Mouse (Mus musculus): Measurements from ENCODE around the gene Gm7075. TPM values are rescaled to one million over a fixed set of nuclear protein-coding genes. Genes with fewer than 3 reads are reported as not detected.

Gm7075 gene
- total RNA-seq (2023): not detected

DNA sequence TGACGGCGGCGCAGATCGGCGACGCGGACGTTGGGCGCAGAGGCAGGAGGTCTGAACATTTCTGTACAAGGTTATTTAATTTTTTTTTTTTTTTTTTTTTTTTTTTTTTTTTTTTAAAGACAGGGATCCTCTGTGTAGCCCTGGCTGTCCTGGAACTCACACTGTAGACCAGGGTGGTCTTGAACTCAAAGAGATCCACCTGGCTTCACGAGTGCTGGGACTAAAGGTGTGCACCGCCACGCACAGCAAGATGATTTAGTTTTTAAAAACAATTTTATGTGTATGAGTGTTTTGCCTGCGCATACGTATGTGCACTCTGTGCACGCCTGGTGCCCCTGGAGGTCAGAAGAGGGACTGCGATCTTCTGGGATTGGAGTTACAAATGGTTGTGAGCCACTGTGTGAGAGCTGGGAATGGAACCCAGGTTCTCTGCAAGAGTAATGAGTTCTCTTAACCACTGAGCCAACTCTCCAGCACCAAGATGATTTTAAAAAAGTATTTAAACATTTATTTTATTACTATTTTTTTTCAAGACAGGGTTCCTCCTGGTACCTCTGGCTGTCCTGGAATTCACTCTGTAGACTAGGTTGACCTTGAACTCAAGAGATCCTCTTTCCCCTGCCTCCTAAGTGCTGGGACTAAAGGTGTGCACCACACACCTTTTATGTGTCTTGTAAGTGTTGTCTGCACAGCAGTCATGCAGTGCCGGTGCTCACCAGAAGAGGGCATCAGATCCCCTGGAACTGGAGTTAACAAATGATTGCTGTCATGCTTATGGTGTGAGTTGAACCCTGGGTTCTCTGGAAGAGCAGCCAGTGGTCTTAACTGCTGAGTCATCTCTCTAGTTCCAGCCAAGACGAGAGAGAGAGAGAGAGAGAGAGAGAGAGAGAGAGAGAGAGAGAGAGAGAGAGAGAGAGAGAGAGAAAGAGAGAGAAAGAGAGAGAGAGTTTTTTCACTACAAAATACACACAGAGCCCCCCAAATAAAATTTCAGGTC is at the start of gene Gm7075:
TSS of gene Gm7075 (minus strand) at position 51 of the 997 bp plus-strand sequence.

DNA sequence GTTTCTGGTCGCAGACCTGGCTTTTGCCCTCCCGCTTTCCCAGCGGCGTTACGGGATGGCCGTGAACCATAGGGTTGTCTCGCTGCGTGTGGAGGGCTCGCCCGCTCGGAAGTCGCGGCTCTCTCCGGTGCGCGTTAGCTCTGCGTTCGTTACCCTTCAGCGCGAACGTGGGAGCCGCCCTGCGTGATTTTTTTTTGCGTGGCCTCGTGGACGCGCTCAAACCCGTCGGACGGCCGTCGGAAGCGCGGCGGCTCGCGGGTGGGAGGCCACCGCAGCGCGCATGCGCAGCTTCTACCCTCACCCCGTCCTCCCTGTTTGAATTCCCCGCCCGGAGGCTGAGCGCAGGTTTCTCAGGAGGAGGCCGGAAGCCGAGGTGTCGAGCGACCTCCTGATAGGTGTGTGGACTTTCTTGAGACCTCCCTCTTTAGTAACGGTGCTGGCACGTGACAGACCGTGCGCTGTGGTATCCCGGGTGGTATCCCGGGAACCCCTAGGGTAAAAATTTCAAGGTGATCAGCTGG is 8.3 kb upstream of the Gm7075 start, which contains the start of gene Ctnna3:
TSS of gene Ctnna3 (plus strand) at position 314 of the 521 bp plus-strand sequence.

DNA sequence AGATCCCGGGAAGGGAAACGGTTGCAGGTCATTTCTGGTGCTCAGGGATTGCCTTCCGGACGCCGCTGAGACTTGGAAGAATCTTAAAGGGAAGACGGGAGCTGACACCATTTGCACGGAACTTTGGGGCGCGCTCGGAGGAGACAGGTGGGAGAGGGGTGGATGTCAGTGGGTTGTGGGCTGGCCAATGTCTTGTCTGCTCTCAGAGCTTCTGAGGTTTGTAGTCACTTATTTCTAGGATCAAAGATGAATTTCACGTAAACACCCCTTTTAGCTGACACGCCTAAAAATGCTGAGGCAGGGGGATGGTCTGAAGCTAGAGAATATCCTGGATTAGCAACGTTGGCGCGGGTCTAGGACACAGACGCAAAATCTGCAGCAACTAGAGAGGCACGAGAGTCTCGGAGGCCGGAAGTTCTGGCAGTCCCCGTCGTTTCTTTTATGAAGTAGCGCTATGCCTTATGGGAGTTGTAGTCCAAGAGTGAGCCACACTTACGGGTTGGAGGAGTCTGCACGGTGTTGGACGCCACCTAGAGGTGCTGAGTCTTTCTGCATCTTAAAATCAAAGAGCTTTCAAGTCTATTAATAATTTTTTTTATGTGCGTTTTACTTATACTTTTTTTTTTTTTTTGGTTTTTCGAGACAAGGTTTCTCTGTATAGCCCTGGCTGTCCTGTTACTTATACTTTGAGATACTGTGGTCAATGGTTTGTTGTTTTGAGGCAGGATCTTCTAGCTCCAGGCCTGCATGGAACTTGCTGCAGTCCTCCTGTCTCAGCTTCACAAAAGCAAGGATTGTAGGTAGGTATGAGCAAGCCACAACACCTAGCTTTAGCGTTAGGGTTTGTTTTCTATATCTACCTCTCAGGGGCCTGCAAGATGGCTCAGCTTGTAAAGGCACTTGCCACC is 39.0 kb downstream of the Gm7075 start, which contains the start of gene Dnajc12:
TSS of gene Dnajc12 (plus strand) at position 72 of the 908 bp plus-strand sequence.

DNA sequence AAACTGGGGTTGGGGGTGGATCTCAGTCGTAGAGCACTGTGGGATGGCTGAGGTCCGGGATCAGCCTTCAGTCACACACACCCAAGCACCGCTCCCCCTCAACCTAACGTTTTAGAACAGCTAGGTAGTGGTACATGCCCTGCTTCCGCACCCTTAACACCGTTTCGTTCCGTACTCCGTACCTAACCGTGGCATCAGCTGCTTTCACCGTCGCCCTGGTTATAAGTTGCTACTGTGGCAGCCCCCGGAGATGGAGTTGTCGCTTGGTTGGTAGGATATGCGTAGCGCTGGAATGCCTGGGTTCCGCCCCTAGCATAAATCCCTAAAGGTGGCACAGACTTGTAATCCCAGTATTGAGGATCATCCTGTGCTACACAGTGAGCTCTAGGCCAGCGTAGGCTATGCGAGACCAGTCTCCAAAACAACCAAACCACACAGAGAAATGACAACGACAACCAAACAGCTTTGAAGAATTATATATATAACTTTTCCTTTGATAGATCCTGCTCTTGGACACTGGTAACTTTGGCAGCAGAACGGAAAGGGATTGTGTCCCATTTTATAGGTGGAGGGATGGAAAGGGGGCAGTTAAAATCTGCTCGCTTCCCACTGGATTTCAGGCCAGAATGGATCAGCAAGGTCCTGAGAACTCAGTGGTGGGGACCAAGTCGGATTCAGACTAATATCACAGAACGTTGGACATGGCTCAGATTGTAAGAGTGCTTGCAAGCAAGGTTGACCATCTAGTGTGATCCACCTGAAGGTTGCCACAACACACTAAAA is 39.9 kb downstream of the Gm7075 start, which contains the start of gene Sirt1:
TSS of gene Sirt1 (minus strand) at position 207 of the 783 bp plus-strand sequence.

Other genes starting within 250 kb of the Gm7075 start
- not detected for gene Mypn, start 217.8 kb downstream of the Gm7075 start, total RNA-seq (2023)
- 168 TPM for gene Herc4, start 178.0 kb downstream of the Gm7075 start, total RNA-seq (2023)
- gene Sirt1, start 40.1 kb downstream of the Gm7075 start, total RNA-seq (2023): 52.7 TPM
- gene Dnajc12, start 39.3 kb downstream of the Gm7075 start, total RNA-seq (2023): 5.6 TPM
- not detected for gene Ctnna3, start 8.3 kb upstream of the Gm7075 start, total RNA-seq (2023)

Measured in CD4-positive naive resting alpha-beta T cell, adult 57 days (primary cell).